Mouse (Mus musculus): Measurements from ENCODE around the gene Fam216a. TPM values are rescaled to one million over a fixed set of nuclear protein-coding genes. Genes with fewer than 3 reads are reported as not detected.
"Not testable (repeated sequence)": the region's sequence is repeated elsewhere in the genome, so short reads cannot be mapped to it uniquely, and the experiment has no call there.

Fam216a gene
- total and polyA plus RNA-seq, 3 experiments: 68.9 to 100 TPM; not detected in 1

DNA sequence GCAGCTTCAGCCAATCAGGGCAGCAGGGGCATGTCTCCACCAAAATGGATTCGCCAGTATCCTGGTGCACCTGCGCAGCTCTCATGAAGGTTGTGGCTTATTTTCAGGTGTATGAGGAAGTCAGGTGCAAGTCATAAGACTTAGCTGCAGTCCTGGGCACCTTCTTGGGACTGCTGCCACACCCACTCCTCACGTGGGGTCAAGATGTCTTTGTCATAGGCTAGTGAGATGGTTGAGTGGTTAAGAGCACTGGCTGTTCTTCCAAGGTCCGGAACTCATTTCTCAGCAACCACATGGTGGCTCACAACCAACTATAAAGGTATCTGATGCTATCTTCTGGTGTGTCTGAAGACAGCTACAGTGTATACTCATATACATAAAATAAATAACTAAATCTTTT, 48.5 kb upstream of the Fam216a start:
- peak; percentile 80 for TF ChIP-seq USF1 (IDR thresholded peaks at IDR 0.05; ENCODE audit: low read depth, low read length)
- 0 out of 6 replicates have a peak, but pooled peaks of 1 of the 3 experiments have one; percentile 0 for TF ChIP-seq CTCF (IDR thresholded peaks at IDR 0.05 in 2 of 3, conservative IDR thresholded peaks at IDR 0.05 in 1 of 3; ENCODE audit: control insufficient read depth in 1 of 3, insufficient read depth in 1 of 3, low read depth in 2 of 3, low read length in 3 of 3, poor library complexity in 1 of 3, severe bottlenecking in 1 of 3)
- TF ChIP-seq USF2 (IDR thresholded peaks at IDR 0.05; ENCODE audit: borderline replicate concordance in 1 of 2, insufficient read depth in 1 of 2, low read depth in 1 of 2, low read length in 2 of 2): 0 out of 4 replicates have a peak, but pooled peaks of 1 of the 2 experiments have one; percentile 27
- 0 out of 2 replicates have a peak, but pooled peaks have one; percentile 12 for TF ChIP-seq GATA1 (IDR thresholded peaks at IDR 0.05; ENCODE audit: low read depth, low read length)
- TF ChIP-seq POLR2A (IDR thresholded peaks at IDR 0.05; ENCODE audit: control insufficient read depth in 1 of 2, insufficient read depth in 1 of 2, low read depth in 1 of 2, low read length in 2 of 2, poor library complexity in 1 of 2): 0 out of 4 replicates have a peak, but pooled peaks of 1 of the 2 experiments have one; percentile 26
- Histone ChIP-seq H3K79me2 (ENCODE audit: control insufficient read depth, insufficient read depth, low read length, poor library complexity) (peaks cover 26% of the 10 kb centered on the region), H3K4me3 (ENCODE audit: control insufficient read depth in 1 of 2, insufficient read depth in 1 of 2, low read depth in 2 of 2, low read length in 2 of 2) (peak overlapping the region in 1 of 2 experiments; percentile 97; a peak in 3 of 4 replicates), H3K27ac (ENCODE audit: control insufficient read depth, low read depth, low read length) (peak overlapping the region; percentile 61), H3K9ac (ENCODE audit: control insufficient read depth, low read depth, low read length, poor library complexity, severe bottlenecking) (peak overlapping the region; percentile 94; the same call in 1 of the 2 replicates)
- H3K4me1 ChIP-seq (ENCODE audit: control insufficient read depth in 1 of 2, insufficient read depth in 2 of 2, low read length in 2 of 2); H3K27me3 ChIP-seq (ENCODE audit: control insufficient read depth in 1 of 2, insufficient read depth in 2 of 2, low read length in 2 of 2); H3K9me3 ChIP-seq (replicated peaks; ENCODE audit: insufficient read depth, low read length); H3K36me3 ChIP-seq (ENCODE audit: control insufficient read depth in 1 of 2, insufficient read depth in 2 of 2, low read length in 2 of 2): not testable (repeated sequence)
- peak; percentile 72 for DNase-seq (ENCODE audit: low read depth, low spot score)

DNA sequence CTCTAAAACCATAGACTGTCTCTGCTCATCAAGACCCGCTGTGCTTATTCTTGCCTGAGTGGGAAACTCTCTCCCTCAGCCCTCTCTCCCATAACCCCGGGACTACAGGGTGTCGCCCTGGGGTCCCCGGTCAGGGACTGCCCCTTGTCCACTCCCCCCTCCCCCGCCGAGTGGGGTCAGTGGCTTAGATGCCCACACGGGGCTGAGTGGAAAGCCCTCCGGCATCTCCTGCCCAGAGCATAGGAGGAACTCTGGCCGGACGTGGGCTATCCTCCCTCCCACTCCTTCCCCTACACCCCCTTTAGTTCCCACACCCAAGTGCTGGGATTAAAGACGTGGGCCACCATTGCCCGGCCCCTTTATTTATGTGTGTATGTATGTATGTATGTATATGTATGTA, 43.3 kb upstream of the Fam216a start:
- Histone ChIP-seq H3K36me3 (ENCODE audit: control insufficient read depth in 1 of 2, insufficient read depth in 2 of 2, low read length in 2 of 2) (peaks cover 0 to 2% of the 10 kb centered on the region in 2 experiments; a peak in 1 of 4 replicates), H3K4me1 (ENCODE audit: control insufficient read depth in 1 of 2, insufficient read depth in 2 of 2, low read length in 2 of 2) (peaks cover 0 to 4% of the 10 kb centered on the region in 2 experiments; a peak in 1 of 4 replicates), H3K4me3 (ENCODE audit: control insufficient read depth in 1 of 2, insufficient read depth in 1 of 2, low read depth in 2 of 2, low read length in 2 of 2) (no peak overlapping the region), H3K9me3 (replicated peaks; ENCODE audit: insufficient read depth, low read length) (no peaks in the 10 kb centered on the region), H3K9ac (ENCODE audit: control insufficient read depth, low read depth, low read length, poor library complexity, severe bottlenecking) (no peak overlapping the region), H3K79me2 (ENCODE audit: control insufficient read depth, insufficient read depth, low read length, poor library complexity) (no peaks in the 10 kb centered on the region), H3K27ac (ENCODE audit: control insufficient read depth, low read depth, low read length) (no peak overlapping the region), H3K27me3 (ENCODE audit: control insufficient read depth in 1 of 2, insufficient read depth in 2 of 2, low read length in 2 of 2) (no peaks in the 10 kb centered on the region)
- no peak for TF ChIP-seq JUND (IDR thresholded peaks at IDR 0.05; ENCODE audit: low read depth, low read length)
- TF ChIP-seq KAT2A (conservative IDR thresholded peaks at IDR 0.05; ENCODE audit: low read depth, low read length): no peak
- TF ChIP-seq MAZ (IDR thresholded peaks at IDR 0.05; ENCODE audit: low read depth, low read length): no peak
- no peak for DNase-seq (ENCODE audit: low read depth, low spot score)

DNA sequence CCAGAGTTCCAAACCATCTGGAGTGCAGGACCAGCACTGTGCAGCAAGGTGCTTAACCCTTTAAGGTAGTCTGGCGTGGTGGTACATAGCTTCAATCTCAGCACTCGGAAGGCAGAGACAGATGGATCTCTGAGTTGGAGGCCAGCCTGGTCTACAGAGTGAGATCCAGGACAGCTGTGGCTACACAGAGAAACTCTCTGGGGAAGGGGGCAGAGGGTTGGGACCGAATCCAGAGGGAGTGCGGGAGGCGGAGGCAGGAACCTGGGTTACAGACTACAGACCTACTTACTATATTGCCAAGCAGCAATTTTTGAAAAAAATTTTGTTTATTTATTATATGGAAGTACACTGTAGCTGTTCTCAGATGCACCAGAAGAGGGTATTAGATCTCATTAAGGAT, 42.2 kb upstream of the Fam216a start:
- TF ChIP-seq JUND (IDR thresholded peaks at IDR 0.05; ENCODE audit: low read depth, low read length): no peak
- no peak for TF ChIP-seq CHD2 (IDR thresholded peaks at IDR 0.05; ENCODE audit: low read length)
- no peak for TF ChIP-seq POLR2AphosphoS2 (IDR thresholded peaks at IDR 0.05; ENCODE audit: low read length)
- TF ChIP-seq RCOR1 (IDR thresholded peaks at IDR 0.05; ENCODE audit: low read depth, low read length): no peak

More for the DNA sequence above, 42.2 kb upstream of the Fam216a start:
- Histone ChIP-seq H3K27me3 (ENCODE audit: control insufficient read depth in 1 of 2, insufficient read depth in 2 of 2, low read length in 2 of 2) (no peaks in the 10 kb centered on the region), H3K9me3 (replicated peaks; ENCODE audit: insufficient read depth, low read length) (no peaks in the 10 kb centered on the region), H3K4me3 (ENCODE audit: control insufficient read depth in 1 of 2, insufficient read depth in 1 of 2, low read depth in 2 of 2, low read length in 2 of 2) (no peak overlapping the region), H3K9ac (ENCODE audit: control insufficient read depth, low read depth, low read length, poor library complexity, severe bottlenecking) (no peak overlapping the region), H3K79me2 (ENCODE audit: control insufficient read depth, insufficient read depth, low read length, poor library complexity) (no peaks in the 10 kb centered on the region), H3K36me3 (ENCODE audit: control insufficient read depth in 1 of 2, insufficient read depth in 2 of 2, low read length in 2 of 2) (peaks cover 0 to 2% of the 10 kb centered on the region in 2 experiments; a peak in 2 of 4 replicates), H3K27ac (ENCODE audit: control insufficient read depth, low read depth, low read length) (no peak overlapping the region), H3K4me1 (ENCODE audit: control insufficient read depth in 1 of 2, insufficient read depth in 2 of 2, low read length in 2 of 2) (peaks cover 0 to 4% of the 10 kb centered on the region in 2 experiments; a peak in 1 of 4 replicates)
- DNase-seq (ENCODE audit: low read depth, low spot score): no peak
